Mouse (Mus musculus) thymus, postnatal 10 days (tissue): Measurements from ENCODE around the gene Slc12a9.
"Not testable (repeated sequence)": the region's sequence is repeated elsewhere in the genome, so short reads cannot be mapped to it uniquely, and the experiment has no call there.

Experiments
- DNase-seq, 2 experiments: peaks; one replicate each; pipeline ENCODE4 v3.0.0; 2021; ENCODE audit warnings: low spot score in 2 of 2

Gene Slc12a9

DNA sequence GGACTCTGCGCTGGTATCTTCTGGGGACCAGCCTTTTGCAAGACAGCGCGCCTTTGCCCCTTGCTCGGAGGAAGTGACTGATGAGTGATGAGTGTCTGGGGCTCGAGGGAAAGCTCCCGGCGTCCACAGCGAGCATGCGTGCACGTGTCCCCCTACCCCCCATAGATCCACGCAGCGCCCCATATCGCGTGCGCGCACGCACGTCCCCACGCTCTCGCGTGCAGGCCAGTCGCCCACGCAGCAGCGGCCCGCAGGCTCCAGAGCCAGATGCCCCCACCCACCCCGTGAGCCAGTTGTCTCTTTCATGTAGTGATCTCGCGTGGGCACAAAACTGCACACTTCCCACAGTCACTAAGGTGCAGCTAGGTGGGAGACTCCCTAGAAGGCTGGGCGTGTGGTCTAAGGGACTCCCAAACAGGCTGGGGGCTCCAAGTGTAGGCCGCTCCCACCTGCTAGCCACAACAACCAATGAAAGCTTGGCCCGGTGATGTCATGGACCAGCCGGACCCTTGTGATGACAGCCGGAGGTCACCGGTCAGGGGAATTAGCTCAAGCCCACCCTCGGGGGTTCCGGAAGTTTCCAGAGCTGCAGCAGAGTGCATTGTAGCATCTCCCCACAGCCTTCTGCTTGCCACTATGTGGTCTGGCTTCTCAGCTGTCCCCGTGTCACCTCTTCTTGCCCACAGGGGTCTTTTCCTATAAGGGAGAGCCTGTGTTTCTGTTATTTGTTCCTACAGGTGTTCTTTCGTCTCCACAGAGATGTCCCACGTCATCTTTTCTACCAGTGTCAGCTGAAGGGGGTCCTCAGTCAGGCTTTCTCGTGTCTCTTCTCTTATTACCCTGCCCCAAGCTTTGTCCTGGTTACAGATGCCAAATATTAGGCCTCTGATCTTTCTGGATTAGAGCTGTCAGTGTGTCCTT is 46.1 kb downstream of the Slc12a9 start, which contains the start of gene Ache:
Gene Ache, plus strand, starts transcription at position 488 of the 921 bp plus-strand sequence.
- DNase-seq, result no peak

DNA sequence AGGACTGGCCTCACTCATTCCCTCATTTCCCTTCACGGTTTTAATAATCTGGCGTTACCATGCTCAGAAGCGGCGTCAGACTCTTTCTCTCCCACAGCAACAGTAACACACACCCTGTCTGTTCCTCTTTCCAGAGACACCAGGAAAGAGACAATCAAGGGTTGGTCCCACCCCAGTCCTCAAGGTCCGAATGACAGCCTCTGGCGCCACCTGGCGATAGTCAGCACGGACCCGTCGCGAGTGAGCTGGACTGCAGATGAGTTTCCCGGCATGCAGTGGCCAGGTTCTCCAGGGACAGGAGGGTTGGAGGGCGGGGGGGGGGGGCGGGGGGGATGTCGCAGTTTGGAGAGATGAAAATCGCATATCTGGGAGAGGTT is 46.8 kb downstream of the Slc12a9 start:
- DNase-seq, result peak; percentile 75 to 90

DNA sequence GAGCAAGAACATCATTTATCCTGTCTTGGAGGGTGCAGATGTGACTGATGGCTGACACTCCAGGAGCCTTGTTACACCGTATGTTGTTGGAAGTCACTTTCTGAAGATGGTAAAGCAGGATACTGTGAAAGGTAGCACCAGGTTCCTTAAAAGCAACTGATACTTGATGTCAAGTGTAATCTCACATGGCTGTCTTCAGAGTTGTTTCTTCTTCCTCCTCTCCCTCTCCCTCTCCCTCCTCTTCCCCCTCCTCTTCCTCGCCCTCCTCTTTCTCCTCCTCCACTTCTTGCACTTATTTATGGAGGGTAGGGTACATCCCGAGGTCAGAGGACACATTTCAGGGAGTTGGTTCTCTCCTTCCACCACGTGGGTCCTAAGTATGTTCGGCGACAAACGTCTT is 47.4 kb downstream of the Slc12a9 start:
- no peak for DNase-seq

DNA sequence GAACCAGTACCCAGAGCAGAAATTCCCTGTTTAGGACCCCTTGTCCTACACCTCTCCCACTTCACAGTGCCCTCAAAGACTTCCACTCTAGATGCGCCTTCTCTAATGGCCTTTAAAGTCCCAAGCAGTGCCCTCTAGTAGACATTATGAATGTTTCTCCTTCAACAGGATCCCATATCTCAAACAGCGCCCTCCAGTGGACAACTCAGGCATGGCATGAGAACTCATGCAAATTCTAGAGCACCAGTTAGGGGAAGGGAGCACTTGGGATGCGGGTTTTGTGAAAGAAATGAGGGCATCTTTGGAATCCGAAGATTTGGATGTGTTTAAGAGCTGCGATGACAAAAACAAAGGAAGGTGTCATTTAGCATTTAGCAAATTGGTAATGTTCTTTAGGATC is 48.4 kb downstream of the Slc12a9 start:
- DNase-seq, result no peak

DNA sequence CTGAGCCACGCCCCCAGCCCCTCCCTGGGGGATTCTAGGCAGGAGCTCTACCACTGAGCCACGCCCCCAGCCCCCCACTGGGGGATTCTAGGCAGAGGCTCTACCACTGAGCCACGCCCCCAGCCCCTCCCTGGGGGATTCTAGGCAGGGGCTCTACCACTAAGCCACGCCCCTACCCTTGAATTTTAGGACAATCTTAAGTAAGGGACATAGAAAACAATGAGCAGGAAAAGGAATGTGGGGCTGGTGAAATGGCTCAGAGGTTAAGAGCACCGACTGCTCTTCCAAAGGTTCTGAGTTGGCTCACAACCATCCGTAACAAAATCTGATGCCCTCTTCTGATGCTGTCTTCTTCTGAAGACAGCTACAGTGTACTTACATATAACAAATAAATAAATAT is 49.0 kb downstream of the Slc12a9 start:
- not testable (repeated sequence) for DNase-seq

DNA sequence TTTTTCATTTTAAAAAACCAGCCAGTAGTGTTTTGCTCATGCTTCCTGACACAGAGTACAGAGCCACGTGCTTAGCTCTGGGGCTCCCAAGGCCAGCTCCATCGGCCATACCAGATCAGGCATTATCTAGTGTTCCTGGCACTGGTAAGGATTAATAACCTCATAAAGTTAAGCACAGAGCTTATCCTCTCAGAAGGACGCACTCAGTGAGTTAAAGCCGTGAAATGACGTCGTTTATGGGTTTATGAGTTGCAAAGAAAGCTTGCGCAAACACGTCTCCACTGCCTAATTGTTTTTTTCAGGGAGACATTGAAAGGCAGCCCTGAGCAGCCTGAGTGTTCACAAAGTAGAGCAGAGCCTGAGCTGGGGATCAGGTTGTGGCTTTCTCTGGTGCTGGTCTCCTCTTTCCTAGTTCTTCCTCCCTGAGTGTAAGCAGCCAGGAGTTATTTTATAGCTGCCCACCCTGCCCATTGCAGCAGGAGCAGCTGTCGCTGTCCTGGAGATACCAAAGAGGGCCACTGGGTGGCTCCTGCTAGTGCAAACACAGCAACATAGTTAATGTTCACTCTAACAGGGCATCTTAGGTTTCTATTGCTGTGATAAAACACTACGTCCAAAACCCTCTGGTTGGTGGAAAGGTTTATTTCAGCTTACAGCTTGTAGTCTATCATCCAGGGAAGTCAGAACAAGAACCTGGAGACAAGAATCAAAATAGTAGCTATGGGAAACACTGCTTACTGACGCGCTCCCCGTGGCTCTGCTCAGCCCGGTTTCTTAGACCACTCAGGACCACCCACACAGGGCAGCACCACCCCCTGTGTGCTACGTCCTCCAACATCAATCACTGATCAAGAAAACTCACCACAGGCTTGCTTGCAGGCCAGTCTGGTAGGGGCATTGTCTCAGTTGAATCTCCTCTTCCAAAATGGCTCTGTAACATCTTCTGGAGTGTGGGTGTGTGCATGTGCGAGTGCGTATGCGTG is 55.7 kb downstream of the Slc12a9 start:
- no peak for DNase-seq

DNA sequence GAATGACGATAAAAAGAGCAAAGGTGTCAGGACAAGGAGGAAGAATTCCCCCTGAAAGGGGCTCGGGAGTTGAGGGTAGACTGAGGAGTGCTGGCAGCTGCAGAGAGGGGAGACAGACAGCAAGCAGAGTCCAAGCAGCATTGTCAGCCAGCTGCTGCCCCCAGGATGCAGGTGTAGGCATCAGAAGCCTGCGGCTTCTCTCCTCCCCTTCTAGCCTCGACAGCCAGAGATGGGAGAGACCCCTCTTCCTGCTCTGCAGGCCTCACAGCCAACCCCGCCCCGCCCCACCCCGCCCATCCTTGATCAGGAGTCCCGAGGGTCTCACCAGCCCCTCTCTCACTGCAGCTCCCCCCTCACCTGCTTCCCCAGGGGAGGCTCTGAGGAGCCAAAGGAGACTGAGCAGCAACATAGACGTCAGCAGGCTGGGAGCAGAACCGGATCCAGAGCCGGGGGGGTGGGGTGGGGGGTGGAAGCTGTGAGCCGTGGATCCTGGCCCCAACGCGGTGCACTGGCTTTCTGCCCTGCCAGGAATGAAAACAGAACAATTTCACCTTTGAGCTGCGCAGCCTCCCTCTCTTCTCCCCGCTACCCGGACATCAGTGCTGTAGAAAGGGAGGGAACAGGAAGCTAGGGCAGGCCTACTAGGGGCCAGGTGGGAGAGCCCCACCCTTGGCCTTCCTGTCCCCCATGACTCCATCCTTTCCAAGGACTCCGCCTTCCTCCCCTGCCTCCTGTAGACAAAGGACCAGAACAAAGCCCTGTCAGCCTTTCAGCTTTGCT is 65.1 kb downstream of the Slc12a9 start:
- peak; percentile 65 to 72 for DNase-seq

DNA sequence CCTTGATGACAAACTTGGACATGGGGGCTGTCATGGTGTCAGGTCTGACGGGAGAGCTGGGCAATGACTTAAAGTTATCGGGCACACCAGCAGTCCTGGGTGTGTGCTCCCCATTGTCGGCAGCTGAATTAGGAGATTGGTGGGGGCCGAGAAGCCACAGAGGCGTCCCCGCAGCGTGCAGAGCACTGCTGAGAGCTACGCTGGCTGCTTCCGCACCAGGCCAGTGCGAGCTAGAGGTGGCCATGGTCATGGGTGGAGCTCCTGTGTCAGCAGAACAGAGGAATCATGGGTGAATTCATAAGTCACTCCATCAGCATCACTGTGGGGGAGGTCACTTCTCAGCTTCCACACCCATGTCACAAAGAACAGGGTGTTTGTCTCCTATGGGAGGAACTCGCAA is 68.6 kb downstream of the Slc12a9 start:
- DNase-seq, result no peak
